Mouse (Mus musculus) layer of hippocampus, postnatal 14 days (tissue): ENCODE results near the gene Ptprm. TPM values are rescaled to one million over a fixed set of nuclear protein-coding genes. Genes with fewer than 3 reads are reported as not detected.

Source experiments
- DNase-seq, 2 experiments: peaks; one replicate each; pipeline ENCODE4 v3.0.0; 2021 to 2022; ENCODE audit warnings: low spot score in 2 of 2, mixed read lengths in 1 of 2
- total RNA-seq, 2 experiments: library from RNA; stranded (reverse); gene quantifications; 2 replicates each; pipeline ENCODE4 v1.2.3; 2021

Gene Ptprm
- total RNA-seq, 2 experiments from 2014 or later, result 27.7 TPM

GRCm38 (mm10) chr17:67346921-67347320 lies 7.3 kb downstream of the Ptprm start:
- no peak for DNase-seq

- no peak for DNase-seq
These were observed 9.1 kb downstream of the Ptprm start for GRCm38 (mm10) chr17:67345157-67345556.

GRCm38 (mm10) chr17:67343471-67343870 lies 10.8 kb downstream of the Ptprm start:
- DNase-seq, result no peak

- no peak for DNase-seq
These were observed 11.3 kb downstream of the Ptprm start for GRCm38 (mm10) chr17:67343006-67343405.

GRCm38 (mm10) chr17:67340362-67340761 lies 13.9 kb downstream of the Ptprm start:
- DNase-seq, result no peak

GRCm38 (mm10) chr17:67339569-67339968 lies 14.7 kb downstream of the Ptprm start:
- DNase-seq, result no peak

GRCm38 (mm10) chr17:67334310-67334709 lies 19.9 kb downstream of the Ptprm start:
- DNase-seq, result no peak

GRCm38 (mm10) chr17:67329435-67329834 lies 24.8 kb downstream of the Ptprm start:
- no peak for DNase-seq

GRCm38 (mm10) chr17:67324499-67324832 lies 29.8 kb downstream of the Ptprm start:
- DNase-seq, result no peak

GRCm38 (mm10) chr17:67323777-67324498 lies 30.3 kb downstream of the Ptprm start:
- no peak for DNase-seq

- peak in 1 of 2 experiments; percentile 22 for DNase-seq
These were observed 39.6 kb downstream of the Ptprm start for GRCm38 (mm10) chr17:67314491-67315205.

- no peak for DNase-seq
These were observed 45.8 kb downstream of the Ptprm start for GRCm38 (mm10) chr17:67308421-67308820.

- DNase-seq, result peak in 1 of 2 experiments; percentile 22
These were observed 48.0 kb downstream of the Ptprm start for GRCm38 (mm10) chr17:67306066-67306845.

- no peak for DNase-seq
These were observed 49.4 kb downstream of the Ptprm start for GRCm38 (mm10) chr17:67304831-67305230.

GRCm38 (mm10) chr17:67303326-67304099 lies 50.7 kb downstream of the Ptprm start:
- peak in 1 of 2 experiments; percentile 20 for DNase-seq

GRCm38 (mm10) chr17:67302569-67302968 lies 51.7 kb downstream of the Ptprm start:
- no peak for DNase-seq

GRCm38 (mm10) chr17:67302074-67302473 lies 52.2 kb downstream of the Ptprm start:
- no peak for DNase-seq

- DNase-seq, result no peak
These were observed 52.9 kb downstream of the Ptprm start for GRCm38 (mm10) chr17:67301367-67301766.

GRCm38 (mm10) chr17:67298269-67298798 lies 55.9 kb downstream of the Ptprm start:
- DNase-seq, result no peak

- DNase-seq, result no peak
These were observed 57.4 kb downstream of the Ptprm start for GRCm38 (mm10) chr17:67296604-67297595.
